Mouse (Mus musculus): Measurements from ENCODE around the gene Coq10b.

- TF ChIP-seq CTCF (IDR thresholded peaks at IDR 0.05; ENCODE audit: low read depth) (no peak), EP300 (IDR thresholded peaks at IDR 0.05; ENCODE audit: low read depth) (no peak)
Measured at GRCm38 (mm10) chr1:55092469-55092868, 39.9 kb downstream of the Coq10b start.

Data from heart, postnatal 0 days (tissue).